Mouse (Mus musculus): ENCODE data around the gene Trpm3.

Trpm3 gene

DNA sequence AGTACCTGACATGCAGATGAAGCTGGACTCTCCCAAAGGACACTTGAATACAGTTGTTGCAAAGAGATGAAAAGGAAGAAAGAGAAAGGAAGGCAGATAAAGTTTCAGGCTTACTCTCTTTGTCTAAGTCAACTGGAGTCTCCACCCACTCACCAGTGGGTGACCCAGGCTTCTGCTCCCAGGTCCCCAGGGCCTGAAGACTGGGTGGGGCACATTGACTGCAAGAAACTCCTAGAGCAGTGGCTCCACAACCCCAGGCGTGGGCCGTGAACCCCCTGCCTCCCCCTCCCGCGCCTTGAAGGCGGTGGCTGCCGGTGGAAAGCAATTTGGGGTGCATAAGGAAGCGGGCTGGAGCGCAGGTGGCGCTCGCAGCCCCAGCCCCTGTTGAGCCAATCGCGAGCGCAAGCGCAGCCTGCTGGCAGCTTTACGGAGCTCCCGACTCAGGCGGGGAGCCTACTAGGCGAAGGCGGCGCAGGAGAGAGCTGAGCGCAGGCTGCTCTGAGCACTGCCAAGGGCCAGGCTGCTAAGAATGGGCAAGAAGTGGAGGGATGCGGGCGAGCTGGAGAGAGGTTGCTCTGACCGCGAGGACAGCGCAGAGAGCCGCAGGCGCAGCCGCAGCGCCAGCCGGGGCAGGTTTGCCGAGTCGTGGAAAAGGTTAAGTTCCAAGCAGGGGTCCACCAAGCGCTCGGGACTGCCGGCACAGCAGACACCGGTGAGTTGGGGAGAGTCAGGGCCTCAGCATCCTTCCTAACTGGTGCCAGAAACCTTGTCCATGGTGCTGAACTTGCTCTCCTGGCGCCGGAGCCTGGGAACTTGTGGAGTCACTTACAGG lies at the start of gene Trpm3:
Trpm3 (plus strand) TSS at position 457 of the 832 bp plus-strand sequence.
- DNase-seq (ENCODE audit: low spot score): peak; percentile 26

DNA sequence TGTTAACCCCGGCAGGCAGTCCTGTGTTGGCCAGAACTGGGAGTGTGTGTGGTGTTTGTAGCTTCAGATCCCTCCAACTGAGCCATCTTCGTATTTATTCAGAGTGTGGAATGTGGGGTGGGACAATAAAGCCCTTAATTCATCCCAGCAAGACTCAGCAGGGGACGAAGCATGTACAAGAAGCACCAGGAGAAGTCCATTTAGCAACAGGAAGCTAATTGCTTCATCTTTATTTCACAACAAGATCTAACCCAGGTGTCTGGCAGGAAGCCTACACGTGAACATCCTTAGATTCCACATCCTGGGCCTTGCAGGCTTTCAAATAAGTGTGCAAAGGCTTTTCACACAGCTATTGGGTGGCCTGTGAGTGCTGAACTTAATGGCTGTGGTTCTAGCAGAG lies 38.3 kb upstream of the Trpm3 start:
- no peak for DNase-seq (ENCODE audit: low spot score)

DNA sequence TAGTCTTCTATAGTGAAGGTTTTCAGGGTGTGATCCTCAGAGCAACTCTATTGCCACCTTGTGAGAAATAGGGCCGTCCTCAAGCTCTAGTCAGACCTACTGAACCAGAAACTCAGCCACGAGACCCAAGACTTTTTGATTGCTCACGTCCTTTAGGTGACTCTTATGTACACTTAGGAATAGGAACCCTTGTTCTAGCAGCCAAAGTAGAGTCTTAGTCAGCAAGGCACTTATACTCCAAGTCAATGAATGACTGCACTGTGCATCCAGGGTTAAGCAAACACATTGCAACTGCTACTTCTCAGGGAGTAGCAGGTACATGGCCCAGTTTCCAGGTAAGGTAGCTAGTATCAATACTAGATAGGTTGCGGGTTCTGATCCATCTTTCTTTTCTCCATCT lies 35.0 kb upstream of the Trpm3 start:
- no peak for DNase-seq (ENCODE audit: low spot score)

DNA sequence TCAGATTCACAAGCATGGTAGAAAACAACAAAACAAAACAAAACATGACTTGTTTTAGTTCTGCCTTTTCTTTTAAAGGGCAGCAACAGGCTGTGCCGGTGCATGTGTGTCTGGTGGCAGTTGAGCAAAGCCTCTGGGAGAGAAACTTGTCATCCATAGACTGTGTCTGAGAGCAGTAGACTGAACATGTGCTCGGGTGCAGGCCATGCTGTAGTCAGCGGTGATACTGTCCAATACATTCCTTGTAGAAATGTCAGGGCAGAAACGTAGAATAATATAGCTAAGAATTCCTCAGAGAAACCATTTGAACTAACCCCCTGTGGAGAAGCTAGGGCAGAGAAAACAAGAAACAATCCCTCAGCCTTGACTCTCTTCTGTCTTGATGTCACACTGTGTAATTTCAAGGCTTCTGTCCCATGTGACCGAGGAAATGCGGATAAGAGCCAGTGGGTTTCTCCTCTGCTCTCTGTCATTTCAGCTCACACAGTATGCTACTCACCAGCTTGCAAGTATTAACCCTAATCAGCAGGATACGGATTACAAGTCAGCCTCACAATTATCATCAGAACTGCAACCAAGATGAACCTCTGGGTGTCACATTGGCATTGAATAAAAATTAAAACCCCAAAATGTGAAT lies 33.9 kb upstream of the Trpm3 start:
- no peak for DNase-seq (ENCODE audit: low spot score)

DNA sequence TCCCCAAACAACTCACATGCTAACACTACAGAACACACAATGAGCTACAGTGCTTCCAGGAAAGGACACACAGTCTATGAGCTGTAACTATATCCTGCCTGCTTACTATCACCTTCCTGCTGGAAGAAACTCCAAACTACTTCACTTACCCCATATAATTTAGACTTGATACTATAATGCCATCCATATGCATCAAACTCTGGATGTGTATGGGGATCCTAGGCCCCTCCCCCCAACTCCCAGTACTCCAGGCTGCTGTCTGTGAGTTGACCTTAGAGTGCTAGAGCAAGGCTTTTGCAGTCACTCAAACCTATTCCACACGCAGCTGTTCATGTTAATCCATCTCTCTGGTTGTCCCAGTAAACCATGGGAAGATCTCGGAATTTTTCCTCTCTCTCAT lies 33.2 kb upstream of the Trpm3 start:
- no peak for DNase-seq (ENCODE audit: low spot score)

DNA sequence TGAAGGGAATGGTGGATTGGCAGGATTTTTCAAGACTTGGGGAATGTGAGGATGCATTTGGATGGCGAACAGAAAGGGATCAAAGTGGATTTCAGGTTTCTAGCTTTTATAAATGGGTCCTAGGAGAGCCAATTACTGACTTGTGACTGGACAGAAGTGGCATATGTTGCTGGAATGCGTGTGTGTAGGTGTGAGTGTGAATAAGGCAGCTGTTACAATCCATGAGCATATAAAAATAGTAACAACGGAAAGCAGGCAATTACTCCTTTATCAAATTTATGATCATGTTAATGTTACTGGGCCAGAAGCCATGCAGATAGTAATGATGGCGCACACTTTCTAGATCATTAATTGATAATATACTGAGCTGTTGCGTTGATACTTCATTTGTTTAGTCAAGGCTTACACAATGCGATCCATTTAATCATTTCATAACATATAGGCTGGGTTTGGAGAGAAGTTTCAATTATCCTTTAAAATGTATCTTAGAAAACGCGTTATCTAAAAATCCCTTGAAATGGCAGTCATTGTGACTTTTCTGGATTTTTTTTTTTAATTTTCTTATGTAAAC lies 29.9 kb upstream of the Trpm3 start:
- DNase-seq (ENCODE audit: low spot score): no peak

DNA sequence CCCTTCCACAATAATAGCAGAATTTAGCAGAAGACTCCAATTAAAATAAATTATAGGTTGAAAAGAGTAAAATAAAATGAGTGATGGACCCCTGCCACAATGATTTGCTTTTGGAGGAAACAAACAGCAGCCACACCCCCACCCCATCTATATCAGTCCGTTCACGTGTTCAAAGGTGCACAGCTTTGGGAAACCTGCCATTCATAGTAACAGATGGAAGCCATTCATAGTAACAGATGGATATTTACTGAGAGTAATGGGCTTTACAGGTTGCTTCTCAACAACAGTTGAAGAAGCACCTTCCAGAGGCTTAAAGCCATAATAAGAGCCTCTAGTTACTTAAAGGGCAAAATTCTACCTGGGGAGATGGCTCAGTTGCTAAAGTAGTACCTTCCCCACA lies 17.9 kb upstream of the Trpm3 start:
- DNase-seq (ENCODE audit: low spot score): no peak

DNA sequence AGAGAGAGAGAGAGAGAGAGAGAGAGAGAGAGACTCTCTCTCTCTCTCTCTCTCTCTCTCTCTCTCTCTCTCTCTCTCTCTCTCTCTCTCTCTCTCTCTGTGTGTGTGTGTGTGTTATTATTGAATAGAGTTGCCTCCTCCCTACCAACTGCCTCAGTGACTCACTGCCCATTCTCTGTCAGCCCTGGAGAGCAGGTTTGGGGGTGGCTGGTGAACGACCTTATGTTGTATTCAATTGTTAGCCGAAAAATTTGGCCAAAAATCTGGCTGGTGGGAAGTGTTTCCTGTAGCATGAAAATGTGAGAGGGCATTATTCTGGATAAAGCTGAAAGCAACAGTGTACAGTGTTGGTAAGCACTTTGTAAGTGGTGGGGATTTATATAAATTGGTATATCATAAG lies 17.2 kb upstream of the Trpm3 start:
- DNase-seq (ENCODE audit: low spot score): no peak

DNA sequence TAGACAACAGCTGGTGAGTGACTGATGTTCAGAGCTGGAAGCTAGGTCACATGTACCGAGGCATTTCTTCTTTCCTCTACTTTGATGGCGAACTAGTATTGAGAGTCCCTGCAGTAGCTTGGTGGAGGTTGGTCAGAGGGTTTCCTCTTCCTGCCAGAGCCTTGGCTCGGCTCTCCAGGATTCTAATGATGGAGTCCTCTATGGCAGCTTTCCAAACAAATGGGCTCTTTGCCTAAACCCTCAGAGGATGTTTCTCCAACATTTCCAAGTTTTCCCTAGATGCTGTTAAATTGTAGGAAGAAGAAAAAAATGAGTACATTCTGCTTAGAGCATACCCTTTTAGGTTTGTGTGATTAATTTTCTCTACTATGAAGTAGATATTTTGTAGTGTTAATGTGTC lies 6.2 kb upstream of the Trpm3 start:
- no peak for DNase-seq (ENCODE audit: low spot score)

DNA sequence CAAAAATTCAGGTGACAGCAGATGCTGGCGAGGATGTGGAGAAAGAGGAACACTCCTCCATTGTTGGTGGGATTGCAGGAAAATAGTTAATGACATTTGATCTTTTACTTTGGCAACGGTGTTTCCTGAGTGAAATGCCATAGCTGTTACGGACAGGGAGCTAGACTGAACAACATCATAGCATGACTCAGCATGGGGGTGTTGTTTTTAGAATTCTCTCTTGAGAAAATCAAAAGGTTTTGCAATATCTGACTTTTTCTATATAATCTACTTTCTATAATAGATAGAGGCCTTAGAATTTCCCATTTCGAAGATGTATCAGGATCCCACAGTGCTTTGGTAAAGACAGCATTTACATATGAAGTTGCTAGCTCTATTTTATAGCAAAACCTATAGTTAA lies 39.7 kb downstream of the Trpm3 start:
- no peak for DNase-seq (ENCODE audit: low spot score)

DNA sequence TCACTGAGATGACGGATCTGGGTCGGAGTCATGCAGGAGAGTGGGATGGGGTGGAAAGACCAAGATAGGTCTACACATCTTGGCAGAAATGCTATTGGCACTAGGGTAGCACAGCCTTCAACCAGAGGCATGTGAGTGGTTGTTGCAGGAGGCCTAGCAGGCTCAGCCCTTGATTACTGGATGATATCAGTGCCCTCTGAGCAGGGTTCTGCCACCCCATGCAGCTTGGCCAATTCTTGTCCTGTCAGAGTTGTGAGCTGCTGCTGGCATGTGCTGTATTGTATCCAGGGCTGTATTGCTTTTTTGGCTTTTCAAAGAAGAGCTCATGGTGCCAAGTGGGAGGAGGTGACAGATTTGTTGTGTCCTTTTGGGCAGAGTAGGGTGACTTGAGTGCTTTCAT lies 40.2 kb downstream of the Trpm3 start:
- DNase-seq (ENCODE audit: low spot score): no peak

DNA sequence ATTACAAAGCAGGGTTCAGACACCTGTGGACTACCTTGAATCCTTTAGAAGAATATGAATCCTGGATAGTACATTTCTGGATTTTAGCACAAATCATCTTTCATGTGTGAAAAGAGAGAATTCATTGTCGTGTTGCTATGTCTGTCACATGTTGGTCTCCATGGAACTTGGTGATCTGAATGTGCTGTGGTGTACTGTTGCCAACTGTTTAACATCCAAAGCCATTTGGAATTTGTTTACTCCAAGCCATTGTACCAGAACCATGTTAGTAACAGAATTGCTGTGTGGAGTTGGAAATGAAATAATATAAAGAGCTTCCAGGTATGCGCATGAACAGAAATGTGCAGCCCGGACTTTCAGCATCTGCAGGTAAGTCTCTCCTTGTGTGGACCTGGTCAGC lies 41.3 kb downstream of the Trpm3 start:
- no peak for DNase-seq (ENCODE audit: low spot score)

DNA sequence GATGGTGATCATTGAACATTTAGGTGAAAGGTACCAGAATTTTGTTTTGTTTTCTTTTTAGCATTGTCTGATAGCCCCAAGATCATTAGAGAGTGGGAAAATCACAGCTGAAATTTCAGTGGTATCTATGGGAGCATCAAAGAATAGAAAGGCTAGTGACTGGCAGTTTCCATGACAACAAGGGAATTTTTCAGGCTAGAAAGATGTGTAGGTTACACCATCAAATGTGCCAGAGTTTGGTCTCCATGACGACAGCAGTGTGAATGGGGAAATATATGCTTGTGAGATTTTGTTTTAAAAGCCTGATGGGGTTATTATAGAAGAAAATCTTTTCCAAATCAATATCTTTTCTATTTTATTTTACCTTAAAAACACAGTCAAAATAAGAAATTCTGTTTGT lies 50.9 kb downstream of the Trpm3 start:
- DNase-seq (ENCODE audit: low spot score): no peak

DNA sequence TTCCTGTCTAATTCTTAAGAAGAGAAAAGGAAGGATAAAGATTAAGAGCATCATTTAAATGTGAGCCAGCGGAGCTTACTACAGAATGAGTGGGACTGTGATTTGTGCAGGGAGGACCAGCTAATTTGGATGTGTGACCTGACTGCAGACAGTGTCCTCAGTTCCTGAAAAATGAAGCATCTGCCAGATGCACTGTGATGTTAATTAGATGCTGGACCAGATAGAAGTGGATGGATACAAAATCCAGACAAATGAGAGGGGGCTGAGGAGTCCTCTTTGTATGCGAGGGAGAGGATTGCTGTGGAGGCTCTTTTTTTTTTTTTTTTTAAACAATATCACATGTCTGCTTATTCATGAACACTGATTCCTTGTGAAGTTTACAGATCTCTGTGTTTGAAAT lies 83.7 kb downstream of the Trpm3 start:
- no peak for DNase-seq (ENCODE audit: low spot score)

DNA sequence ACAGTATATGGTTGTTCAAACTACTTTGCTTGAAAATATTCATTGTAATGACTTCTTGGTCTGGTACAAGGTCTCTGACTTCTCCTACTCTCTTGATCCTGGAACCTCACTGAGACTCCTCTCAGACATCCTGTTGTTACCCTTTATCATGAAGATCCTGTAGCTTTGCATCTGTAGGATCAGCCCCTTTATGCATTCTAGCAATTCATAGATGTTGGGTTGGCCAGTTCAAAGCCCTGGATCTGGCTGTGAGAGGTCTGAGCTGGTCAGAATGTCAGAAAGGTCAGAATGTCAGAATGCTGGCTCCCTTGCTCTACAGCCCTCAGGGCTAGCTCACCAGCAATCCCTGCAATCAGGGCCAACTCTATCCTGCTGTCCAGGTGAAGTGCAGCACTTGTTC lies 95.3 kb downstream of the Trpm3 start:
- no peak for DNase-seq (ENCODE audit: low spot score)

DNA sequence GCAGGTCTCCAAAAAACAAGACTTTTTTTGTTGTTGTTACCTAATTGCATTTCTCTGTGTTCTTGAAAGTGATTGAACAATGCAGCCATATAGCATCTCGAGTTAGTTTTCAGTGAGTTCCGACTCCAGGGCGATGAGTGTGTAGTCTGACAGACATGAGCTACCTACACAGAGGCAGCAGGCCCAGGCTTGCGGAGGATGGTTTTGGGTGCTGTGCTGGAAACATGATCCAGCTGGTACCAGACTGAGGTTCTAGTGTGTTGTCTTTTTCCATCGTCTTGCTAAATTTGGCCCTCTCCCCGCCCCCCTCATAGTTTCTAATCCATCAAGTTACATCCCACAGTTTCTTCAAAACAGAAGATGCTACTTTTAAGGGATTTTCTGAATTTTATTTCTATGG lies 110.2 kb downstream of the Trpm3 start:
- no peak for DNase-seq (ENCODE audit: low spot score)

DNA sequence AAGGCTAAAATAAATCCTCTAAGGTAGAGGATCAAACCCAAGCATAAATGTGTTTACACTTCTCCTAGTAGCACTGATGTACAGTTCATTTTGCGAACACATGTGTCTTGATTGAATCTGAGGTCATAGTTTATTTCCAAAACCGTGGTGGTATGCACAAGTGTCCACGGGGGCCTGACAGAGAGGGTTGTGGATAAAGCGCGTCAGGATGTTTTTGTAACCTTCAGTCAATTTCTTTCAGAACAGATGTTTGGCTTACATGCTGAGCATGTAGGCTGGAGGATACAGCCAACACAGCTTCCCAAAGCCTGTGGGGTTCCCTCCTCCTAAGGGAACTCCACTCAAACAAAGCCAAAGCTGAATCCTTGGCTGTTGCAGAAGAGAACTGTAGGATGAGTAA lies 134.1 kb downstream of the Trpm3 start:
- DNase-seq (ENCODE audit: low spot score): no peak

DNA sequence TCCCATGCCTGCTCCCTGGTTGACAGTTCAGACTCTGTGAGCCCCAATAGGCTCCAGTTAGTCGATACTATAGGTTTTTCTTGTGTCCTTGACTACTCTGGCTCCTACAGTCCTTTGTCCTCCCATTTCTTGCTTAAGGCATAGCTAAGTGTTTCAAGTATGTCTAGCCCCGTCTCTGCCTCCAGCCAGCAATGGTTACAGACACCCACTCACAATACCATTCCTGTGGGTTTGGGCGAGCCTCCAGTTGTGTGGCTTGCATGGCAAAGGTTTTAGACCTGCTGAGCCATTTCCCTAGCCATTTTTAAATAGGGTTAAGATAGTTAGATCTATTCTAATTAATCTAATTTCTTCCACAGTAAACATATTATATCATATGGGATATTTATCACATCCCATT lies 145.8 kb downstream of the Trpm3 start:
- DNase-seq (ENCODE audit: low spot score): no peak

DNA sequence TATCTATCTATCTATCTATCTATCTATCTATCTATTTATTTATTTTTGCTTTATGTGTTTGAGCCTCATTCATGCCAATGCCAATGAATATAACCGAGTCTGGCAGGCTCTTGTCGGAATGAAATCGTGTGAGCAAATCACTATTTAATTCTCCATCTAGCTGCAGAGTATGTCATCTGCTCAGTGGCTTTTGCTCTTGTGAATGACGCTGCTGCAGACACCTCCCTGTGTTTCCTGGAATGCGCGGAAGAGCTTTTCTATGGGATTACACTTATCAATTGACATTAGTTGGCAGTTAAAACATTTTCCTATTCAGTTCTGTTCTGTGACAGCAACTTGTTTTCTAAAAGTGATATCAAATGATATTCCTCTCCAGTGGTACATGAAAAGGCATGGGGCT lies 153.8 kb downstream of the Trpm3 start:
- DNase-seq (ENCODE audit: low spot score): no peak

DNA sequence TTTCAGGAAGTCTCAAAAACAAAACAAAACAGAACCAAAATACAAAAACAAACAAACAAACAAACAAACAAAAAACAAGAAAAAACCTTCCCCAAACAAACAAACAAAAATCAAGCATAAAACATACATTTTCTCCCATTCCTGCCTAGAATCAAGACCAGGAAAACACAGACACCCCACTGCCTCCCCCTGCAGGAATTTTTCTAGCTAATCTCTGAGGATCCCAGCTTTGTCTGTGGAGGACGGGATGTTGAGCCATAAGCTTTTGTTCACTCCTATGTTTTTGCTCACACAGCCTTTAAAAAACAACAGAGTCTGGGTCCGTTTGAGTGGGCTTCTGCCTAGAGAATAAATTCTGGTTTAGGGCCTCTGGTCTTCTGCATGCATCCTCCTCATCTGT lies 162.1 kb downstream of the Trpm3 start:
- no peak for DNase-seq (ENCODE audit: low spot score)

DNA sequence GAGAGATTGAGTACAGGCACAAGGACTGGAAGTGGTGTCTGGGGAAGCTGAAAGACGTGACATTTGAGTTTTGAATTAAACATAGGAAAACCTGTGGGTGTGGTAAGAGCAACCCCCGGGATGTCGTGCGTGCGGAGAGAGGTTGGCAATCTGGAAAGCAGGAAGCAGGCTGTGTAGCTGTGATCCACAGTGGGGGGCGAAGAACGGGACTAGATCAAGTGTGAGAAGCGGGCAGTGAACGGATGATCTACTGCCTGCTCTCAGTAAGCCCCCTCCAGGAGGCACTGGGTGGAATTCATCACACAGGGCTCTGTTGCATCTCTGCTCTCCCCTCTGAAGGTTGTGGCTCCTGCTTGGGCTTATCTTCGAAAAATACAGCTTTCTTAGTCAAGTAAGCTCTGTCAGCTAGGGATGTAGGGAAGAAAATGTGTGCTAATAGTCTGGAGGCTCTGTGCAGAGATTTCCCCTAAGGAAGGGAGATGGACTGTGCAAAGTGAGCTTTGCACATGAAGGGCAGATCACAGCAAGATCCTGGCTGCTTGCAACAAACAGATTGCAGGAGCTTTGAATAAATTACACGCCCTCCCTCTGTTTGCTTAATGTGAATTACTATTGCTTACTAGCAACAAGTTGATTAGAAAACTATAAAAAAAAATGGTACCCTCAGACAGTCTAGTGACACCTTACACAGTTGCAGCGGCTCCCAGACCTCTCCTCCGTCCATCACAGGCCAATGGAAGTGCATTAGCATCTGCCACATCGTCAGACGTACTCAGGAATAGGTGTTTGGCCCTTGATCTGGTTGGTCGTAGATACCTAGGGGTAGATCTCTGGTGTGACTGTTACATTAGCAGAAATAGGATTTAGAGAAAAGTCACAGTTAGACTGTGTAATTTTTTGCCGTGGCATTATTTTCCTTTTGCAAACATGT lies 164.4 kb downstream of the Trpm3 start:
- no peak for DNase-seq (ENCODE audit: low spot score)

DNA sequence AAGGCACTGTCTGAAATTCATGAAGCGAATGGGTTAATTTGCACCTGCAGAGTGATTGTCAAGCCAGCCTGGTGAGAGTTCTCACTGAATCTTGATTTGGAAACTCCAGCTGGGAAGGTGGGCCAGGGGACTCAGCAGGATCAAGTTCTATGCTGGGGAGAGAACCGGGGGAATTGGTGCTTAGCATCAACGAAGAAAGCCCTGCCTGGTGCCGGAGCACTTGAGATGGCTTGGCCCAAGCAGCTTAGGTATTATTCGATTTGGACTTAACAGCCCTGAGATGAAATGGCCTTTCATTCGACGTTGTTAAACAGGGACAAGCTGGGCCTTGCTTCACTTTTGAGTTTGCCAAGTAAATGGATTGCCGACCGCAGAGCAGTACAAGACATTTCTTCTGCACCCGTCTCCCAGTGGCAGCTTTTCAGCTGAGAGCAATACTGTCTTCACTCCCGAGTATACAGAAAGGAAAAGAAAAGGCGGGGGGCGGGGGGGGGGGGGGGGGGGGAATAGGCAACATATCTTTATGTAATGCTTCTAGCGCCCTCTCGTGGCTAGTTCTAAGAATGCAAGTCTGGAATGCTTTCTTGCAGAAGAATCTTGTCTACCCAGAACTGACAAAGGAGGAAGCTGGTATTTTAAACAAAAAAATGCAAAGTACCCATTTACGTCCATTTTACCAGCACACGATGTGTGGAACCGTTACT lies 165.3 kb downstream of the Trpm3 start:
- peak; percentile 77 for DNase-seq (ENCODE audit: low spot score)
